Mouse (Mus musculus): ENCODE data around the gene Zfp335. TPM values are rescaled to one million over a fixed set of nuclear protein-coding genes. Genes with fewer than 3 reads are reported as not detected.

Gene Zfp335
- polyA plus RNA-seq, 1 experiment from 2014 or later, result 3.6 TPM

DNA sequence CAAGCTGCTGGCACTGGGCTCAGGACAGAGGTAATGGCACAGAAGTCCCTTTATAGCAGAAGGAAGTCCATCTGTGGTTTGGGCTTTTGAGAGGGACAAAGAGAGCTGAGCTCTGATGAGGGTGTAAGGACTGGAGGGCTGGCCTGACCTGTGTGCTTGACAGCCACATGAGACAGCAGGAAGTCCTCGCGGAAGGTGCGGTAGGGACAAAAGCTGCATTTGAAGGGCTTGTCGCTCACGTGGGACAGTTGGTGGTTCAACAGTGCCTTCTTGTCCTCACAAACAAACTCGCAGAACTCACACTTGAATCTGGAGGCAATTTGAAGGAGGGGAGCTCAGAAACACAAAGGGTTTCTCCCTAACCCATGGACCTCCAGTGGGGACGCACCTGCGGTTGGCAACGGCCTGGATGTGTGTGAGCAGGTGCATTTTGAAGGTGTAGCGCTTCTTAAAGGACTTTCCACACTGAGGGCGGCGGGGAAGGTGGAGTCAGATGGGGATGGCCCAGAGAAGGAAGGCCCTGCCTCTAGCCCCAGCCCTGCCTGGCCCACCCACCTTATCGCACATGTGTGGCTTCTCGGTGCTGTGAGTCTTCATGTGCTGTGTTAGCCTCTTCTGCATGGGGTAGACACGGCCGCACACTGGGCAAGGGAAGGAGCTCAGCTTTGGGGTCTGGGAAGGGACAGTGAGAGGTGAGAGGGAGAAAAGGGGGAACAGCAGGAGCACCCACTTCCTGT is 11.7 kb downstream of the Zfp335 start:
- WGBS, result 94% methylated on average over 16 of the region's 16 CpGs
- Histone ChIP-seq H3K27me3 (replicated peaks; ENCODE audit: control insufficient read depth, insufficient read depth, low read length) (no peaks in the 10 kb centered on the region), H3K4me3 (ENCODE audit: low read depth, low read length) (no peak overlapping the region), H3K27ac (ENCODE audit: low read depth, low read length) (no peak overlapping the region), H3K4me2 (replicated peaks; ENCODE audit: low read depth) (no peak overlapping the region), H3K9me3 (ENCODE audit: control insufficient read depth) (no peaks in the 10 kb centered on the region), H3K9ac (ENCODE audit: low read depth, low read length) (no peak overlapping the region), H3K36me3 (ENCODE audit: control insufficient read depth, insufficient read depth) (peaks cover 96% of the 10 kb centered on the region), H3K4me1 (replicated peaks; ENCODE audit: control insufficient read depth, insufficient read depth, low read length) (no peaks in the 10 kb centered on the region)
- ATAC-seq, result no peak
- TF ChIP-seq CTCF (IDR thresholded peaks at IDR 0.05; ENCODE audit: low read depth), result no peak

DNA sequence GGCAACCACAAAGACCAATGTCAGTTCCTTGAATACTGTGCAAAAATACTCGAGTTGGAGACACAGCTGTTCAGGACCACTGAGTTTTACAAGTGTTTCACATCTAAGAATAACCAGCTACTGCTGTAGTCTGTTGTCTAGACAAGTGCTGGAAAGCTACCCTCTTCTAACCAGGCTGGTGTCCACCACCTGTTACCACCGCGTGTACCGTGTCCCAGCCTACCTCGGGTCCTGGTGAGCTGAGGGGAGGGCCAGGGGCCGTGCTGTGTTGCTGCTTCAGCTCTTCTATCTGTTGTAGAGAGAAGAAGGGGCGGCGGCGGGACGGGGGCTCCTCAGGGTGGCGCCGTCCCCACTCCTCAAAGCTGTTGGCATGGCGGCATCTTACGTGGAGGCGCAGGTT is 12.5 kb downstream of the Zfp335 start:
- no peak for ATAC-seq
- TF ChIP-seq CTCF (IDR thresholded peaks at IDR 0.05; ENCODE audit: low read depth), result no peak
- Histone ChIP-seq H3K4me1 (replicated peaks; ENCODE audit: control insufficient read depth, insufficient read depth, low read length) (no peaks in the 10 kb centered on the region), H3K9me3 (ENCODE audit: control insufficient read depth) (no peaks in the 10 kb centered on the region), H3K9ac (ENCODE audit: low read depth, low read length) (no peak overlapping the region), H3K27me3 (replicated peaks; ENCODE audit: control insufficient read depth, insufficient read depth, low read length) (no peaks in the 10 kb centered on the region), H3K4me3 (ENCODE audit: low read depth, low read length) (no peak overlapping the region), H3K36me3 (ENCODE audit: control insufficient read depth, insufficient read depth) (peaks cover 96% of the 10 kb centered on the region), H3K27ac (ENCODE audit: low read depth, low read length) (no peak overlapping the region), H3K4me2 (replicated peaks; ENCODE audit: low read depth) (no peak overlapping the region)
- WGBS, result 92% methylated on average over 15 of the region's 15 CpGs

DNA sequence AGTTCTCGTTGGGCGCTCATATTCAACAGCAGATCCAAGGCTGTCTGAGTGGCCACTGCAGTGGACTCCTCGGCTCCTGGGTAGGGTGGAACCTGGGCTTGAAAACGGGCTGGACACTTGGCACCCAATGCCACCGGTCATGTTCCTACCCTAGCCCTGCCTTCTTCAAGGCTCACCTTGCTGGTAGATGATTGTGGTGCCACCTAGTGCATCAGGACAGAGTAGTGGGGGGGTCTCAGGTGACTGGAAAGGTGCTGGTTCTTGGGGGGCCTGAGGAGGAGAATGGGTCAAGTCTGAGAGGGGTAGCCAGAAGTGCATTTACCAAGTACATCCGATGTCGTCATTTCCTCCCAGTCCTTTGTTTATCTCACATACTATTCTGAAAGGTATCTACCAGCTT is 13.5 kb downstream of the Zfp335 start:
- Histone ChIP-seq H3K27me3 (replicated peaks; ENCODE audit: control insufficient read depth, insufficient read depth, low read length) (no peaks in the 10 kb centered on the region), H3K36me3 (ENCODE audit: control insufficient read depth, insufficient read depth) (peaks cover 100% of the 10 kb centered on the region), H3K9me3 (ENCODE audit: control insufficient read depth) (no peaks in the 10 kb centered on the region), H3K4me2 (replicated peaks; ENCODE audit: low read depth) (no peak overlapping the region), H3K4me3 (ENCODE audit: low read depth, low read length) (no peak overlapping the region), H3K27ac (ENCODE audit: low read depth, low read length) (no peak overlapping the region), H3K9ac (ENCODE audit: low read depth, low read length) (no peak overlapping the region), H3K4me1 (replicated peaks; ENCODE audit: control insufficient read depth, insufficient read depth, low read length) (no peaks in the 10 kb centered on the region)
- no peak for TF ChIP-seq CTCF (IDR thresholded peaks at IDR 0.05; ENCODE audit: low read depth)
- no peak for ATAC-seq
- WGBS, result 93% methylated on average over 7 of the region's 7 CpGs

DNA sequence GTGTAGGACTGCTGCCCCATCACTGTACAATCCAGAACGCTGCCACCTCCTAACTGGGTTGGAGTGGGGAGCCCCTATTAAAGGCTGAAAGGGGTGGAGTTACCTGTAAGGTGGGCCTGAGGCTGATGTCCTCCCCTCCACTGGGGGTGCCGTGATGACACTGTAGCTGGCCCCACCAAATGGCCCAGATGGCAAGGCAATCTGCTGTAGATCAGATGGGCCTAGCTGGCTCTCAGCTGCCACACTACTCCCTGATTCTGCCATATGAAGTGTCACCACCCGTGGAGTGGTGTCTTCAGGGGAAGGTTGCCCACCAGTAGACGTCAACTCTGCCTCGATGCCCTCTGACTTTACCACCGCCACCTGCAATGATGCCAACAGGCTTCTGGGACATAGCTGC is 15.7 kb downstream of the Zfp335 start:
- H3K27ac ChIP-seq (ENCODE audit: low read depth, low read length), result no peak overlapping the region
- 97% methylated on average over 6 of the region's 6 CpGs for WGBS
- ATAC-seq, result no peak
- H3K9me3 ChIP-seq (ENCODE audit: control insufficient read depth), result no peaks in the 10 kb centered on the region
- no peaks in the 10 kb centered on the region; the same call in 1 of the 2 replicates for H3K4me1 ChIP-seq (replicated peaks; ENCODE audit: control insufficient read depth, insufficient read depth, low read length)
- TF ChIP-seq CTCF (IDR thresholded peaks at IDR 0.05; ENCODE audit: low read depth), result no peak
- H3K4me3 ChIP-seq (ENCODE audit: low read depth, low read length), result no peak overlapping the region
- H3K27me3 ChIP-seq (replicated peaks; ENCODE audit: control insufficient read depth, insufficient read depth, low read length), result no peaks in the 10 kb centered on the region
- peaks cover 100% of the 10 kb centered on the region for H3K36me3 ChIP-seq (ENCODE audit: control insufficient read depth, insufficient read depth)
- no peak overlapping the region for H3K9ac ChIP-seq (ENCODE audit: low read depth, low read length)
- H3K4me2 ChIP-seq (replicated peaks; ENCODE audit: low read depth), result no peak overlapping the region

DNA sequence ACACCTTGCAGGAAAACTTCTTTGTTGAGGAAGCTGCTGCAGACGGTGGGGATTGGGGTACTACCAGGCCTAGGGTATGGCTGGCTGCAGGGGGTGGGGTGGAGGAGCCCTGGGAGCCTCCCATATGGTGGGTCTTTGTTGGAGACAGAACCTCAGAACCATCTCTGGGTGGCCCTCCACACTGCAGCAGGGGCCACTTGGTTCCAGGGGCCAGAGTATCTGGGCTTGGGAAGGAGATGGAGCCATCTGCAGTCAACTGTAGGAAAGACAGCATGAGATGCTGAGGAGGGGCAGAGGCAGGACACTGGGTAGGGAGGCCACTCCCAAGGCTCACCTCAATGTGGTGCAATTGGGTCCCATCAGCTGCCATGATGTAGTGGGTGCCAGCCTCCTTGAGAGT is 16.9 kb downstream of the Zfp335 start:
- H3K4me1 ChIP-seq (replicated peaks; ENCODE audit: control insufficient read depth, insufficient read depth, low read length), result peaks cover 10% of the 10 kb centered on the region; the same call in 1 of the 2 replicates
- no peak for ATAC-seq
- H3K36me3 ChIP-seq (ENCODE audit: control insufficient read depth, insufficient read depth), result peaks cover 100% of the 10 kb centered on the region
- TF ChIP-seq CTCF (IDR thresholded peaks at IDR 0.05; ENCODE audit: low read depth), result peak; percentile 38; the same call in 1 of the 2 replicates
- no peaks in the 10 kb centered on the region for H3K27me3 ChIP-seq (replicated peaks; ENCODE audit: control insufficient read depth, insufficient read depth, low read length)
- H3K9me3 ChIP-seq (ENCODE audit: control insufficient read depth), result no peaks in the 10 kb centered on the region
- 0 out of 2 replicates have a peak overlapping the region, but pooled peaks have one; percentile 28 for H3K27ac ChIP-seq (ENCODE audit: low read depth, low read length)
- 73% methylated on average over 1 of the region's 1 CpGs for WGBS
- H3K9ac ChIP-seq (ENCODE audit: low read depth, low read length), result no peak overlapping the region
- H3K4me2 ChIP-seq (replicated peaks; ENCODE audit: low read depth), result no peak overlapping the region
- H3K4me3 ChIP-seq (ENCODE audit: low read depth, low read length), result no peak overlapping the region

DNA sequence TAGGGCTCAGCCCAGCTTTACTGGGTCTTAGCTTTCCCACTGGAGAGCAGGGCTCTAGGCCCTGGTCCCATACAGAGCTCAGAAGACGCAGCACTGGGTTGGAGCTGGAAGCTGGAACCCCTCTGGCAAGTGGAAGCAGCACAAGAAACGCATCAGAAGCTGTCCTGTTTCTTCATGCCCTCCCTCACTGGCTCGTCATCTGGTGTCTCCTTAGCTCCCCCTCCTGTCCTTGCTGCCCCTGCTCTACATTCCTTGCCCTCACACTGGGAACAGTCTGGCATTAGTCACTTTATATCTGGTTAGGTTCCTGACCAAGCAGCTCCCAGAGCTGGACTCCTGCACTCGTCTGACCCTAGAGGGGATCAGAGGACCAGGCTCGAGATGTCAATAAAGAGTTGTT is 17.5 kb downstream of the Zfp335 start:
- no peak for ATAC-seq
- TF ChIP-seq CTCF (IDR thresholded peaks at IDR 0.05; ENCODE audit: low read depth), result peak; percentile 42
- H3K36me3 ChIP-seq (ENCODE audit: control insufficient read depth, insufficient read depth), result peaks cover 100% of the 10 kb centered on the region
- no peaks in the 10 kb centered on the region for H3K9me3 ChIP-seq (ENCODE audit: control insufficient read depth)
- no peaks in the 10 kb centered on the region for H3K27me3 ChIP-seq (replicated peaks; ENCODE audit: control insufficient read depth, insufficient read depth, low read length)
- no peak overlapping the region for H3K9ac ChIP-seq (ENCODE audit: low read depth, low read length)
- no peak overlapping the region for H3K4me3 ChIP-seq (ENCODE audit: low read depth, low read length)
- WGBS, result 55% methylated on average over 5 of the region's 5 CpGs
- peaks cover 16% of the 10 kb centered on the region for H3K4me1 ChIP-seq (replicated peaks; ENCODE audit: control insufficient read depth, insufficient read depth, low read length)
- no peak overlapping the region for H3K4me2 ChIP-seq (replicated peaks; ENCODE audit: low read depth)
- no peak overlapping the region for H3K27ac ChIP-seq (ENCODE audit: low read depth, low read length)
